Mouse (Mus musculus): ENCODE results near the gene Ugt1a10.
"Not testable (repeated sequence)": the region's sequence is repeated elsewhere in the genome, so short reads cannot be mapped to it uniquely, and the experiment has no call there.

GRCm38 (mm10) chr1:88143966-88144675 is 88.9 kb downstream of the Ugt1a10 start:
- TF ChIP-seq CTCF (IDR thresholded peaks at IDR 0.05; ENCODE audit: extremely low read depth, insufficient read depth, low read length): peak; percentile 16; the same call in 1 of the 2 replicates
- not testable (repeated sequence) for TF ChIP-seq POLR2A (IDR thresholded peaks at IDR 0.05; ENCODE audit: extremely low read depth, insufficient read depth, low read length)
